Mouse (Mus musculus) MEL (cell line): ENCODE results near the gene Sema5a. TPM values are rescaled to one million over a fixed set of nuclear protein-coding genes. Genes with fewer than 3 reads are reported as not detected.

Experiments used
- DNase-seq: peaks from one replicate; pipeline ENCODE4 v3.0.0; 2011; ENCODE audit warnings: low read depth, low spot score
- H3K27ac ChIP-seq: 2 replicates; pipeline ENCODE4 v1.5.1; 2012; ENCODE audit warnings: low read depth, mild to moderate bottlenecking, control low read depth, low read length, moderate library complexity; ENCODE audit not compliant: control insufficient read depth
- H3K27me3 ChIP-seq, 2 experiments: fragments of 150-350 bp in 1 of 2; sonication (generic) in 1 of 2; 2 replicates each; pipeline ENCODE4 v1.6.1; 2012; ENCODE audit warnings: low read length in 2 of 2, mild to moderate bottlenecking in 2 of 2, improper control_type of control experiment in 1 of 2, moderate library complexity in 1 of 2; ENCODE audit not compliant: insufficient read depth in 2 of 2, control insufficient read depth in 1 of 2
- H3K36me3 ChIP-seq, 2 experiments: 2 replicates each; pipeline ENCODE4 v1.6.1; 2012 to 2014; ENCODE audit warnings: low read length in 2 of 2, improper control_type of control experiment in 1 of 2, inconsistent platforms in 1 of 2, mild to moderate bottlenecking in 1 of 2; ENCODE audit not compliant: insufficient read depth in 2 of 2, control insufficient read depth in 1 of 2
- H3K4me1 ChIP-seq, 2 experiments: fragments of 150-350 bp in 1 of 2; sonication (generic) in 1 of 2; 2 replicates each; pipeline ENCODE4 v1.6.1; 2012; ENCODE audit warnings: low read length in 2 of 2, improper control_type of control experiment in 1 of 2, mild to moderate bottlenecking in 1 of 2; ENCODE audit not compliant: insufficient read depth in 2 of 2, control insufficient read depth in 1 of 2
- H3K4me3 ChIP-seq, 2 experiments: fragments of 150-350 bp in 1 of 2; sonication (generic) in 1 of 2; 2 replicates each; pipeline ENCODE4 v1.5.1; 2012; ENCODE audit warnings: low read depth in 2 of 2, low read length in 2 of 2, mild to moderate bottlenecking in 2 of 2, moderate library complexity in 2 of 2, control low read depth in 1 of 2, improper control_type of control experiment in 1 of 2; ENCODE audit not compliant: control insufficient read depth in 1 of 2, insufficient read depth in 1 of 2
- H3K79me2 ChIP-seq: 2 replicates; pipeline ENCODE4 v1.6.1; 2012; ENCODE audit warnings: mild to moderate bottlenecking, low read length, moderate library complexity; ENCODE audit not compliant: control insufficient read depth, poor library complexity, insufficient read depth
- H3K9ac ChIP-seq: 2 replicates; pipeline ENCODE4 v1.6.1; 2012; ENCODE audit warnings: low read depth, mild to moderate bottlenecking, control low read depth, low read length, moderate library complexity; ENCODE audit not compliant: control insufficient read depth, poor library complexity, severe bottlenecking
- H3K9me3 ChIP-seq: fragments of 150-350 bp; sonication (generic); replicated peaks from 2 replicates; pipeline ENCODE4 v1.6.1; 2012; ENCODE audit warnings: mild to moderate bottlenecking, low read length, improper control_type of control experiment, moderate library complexity; ENCODE audit not compliant: insufficient read depth
- CHD1 ChIP-seq: IDR thresholded peaks from 2 replicates; pipeline ENCODE4 v1.6.1; 2012; ENCODE audit warnings: low read depth, mild to moderate bottlenecking, inconsistent platforms, low read length, improper control_type of control experiment
- CTCF ChIP-seq, 3 experiments: IDR thresholded peaks in 2 of 3; conservative IDR thresholded peaks in 1 of 3; 2 replicates each; pipeline ENCODE4 v1.5.1; 2011 to 2012; ENCODE audit warnings: low read length in 3 of 3, low read depth in 2 of 3, mild to moderate bottlenecking in 2 of 3, improper control_type of control experiment in 1 of 3, inconsistent platforms in 1 of 3, mixed read lengths in 1 of 3, moderate library complexity in 1 of 3; ENCODE audit not compliant: control insufficient read depth in 1 of 3, insufficient read depth in 1 of 3, poor library complexity in 1 of 3, severe bottlenecking in 1 of 3
- E2F4 ChIP-seq: IDR thresholded peaks from 2 replicates; pipeline ENCODE4 v1.6.1; 2011; ENCODE audit warnings: low read depth, low read length, improper control_type of control experiment, borderline replicate concordance
- ELF1 ChIP-seq: IDR thresholded peaks from 2 replicates; pipeline ENCODE4 v1.6.1; 2014; ENCODE audit warnings: low read depth, mild to moderate bottlenecking, inconsistent platforms, low read length, improper control_type of control experiment, moderate library complexity
- EP300 ChIP-seq, 2 experiments: IDR thresholded peaks; 2 replicates each; pipeline ENCODE4 v1.6.1; 2011; ENCODE audit warnings: improper control_type of control experiment in 2 of 2, low read length in 2 of 2, low read depth in 1 of 2, mild to moderate bottlenecking in 1 of 2
- GATA1 ChIP-seq: IDR thresholded peaks from 2 replicates; pipeline ENCODE4 v1.6.1; 2011; ENCODE audit warnings: low read depth, low read length, improper control_type of control experiment
- HCFC1 ChIP-seq: IDR thresholded peaks from 2 replicates; pipeline ENCODE4 v1.6.1; 2012; ENCODE audit warnings: low read depth, mild to moderate bottlenecking, inconsistent platforms, low read length, improper control_type of control experiment, moderate library complexity
- JUND ChIP-seq: IDR thresholded peaks from 2 replicates; pipeline ENCODE4 v1.6.1; 2011; ENCODE audit warnings: low read depth, mild to moderate bottlenecking, improper control_type of control experiment, low read length
- MEF2A ChIP-seq: IDR thresholded peaks from 2 replicates; pipeline ENCODE4 v1.6.1; 2014; ENCODE audit warnings: low read depth, mild to moderate bottlenecking, inconsistent platforms, low read length, improper control_type of control experiment; ENCODE audit not compliant: poor library complexity, insufficient replicate concordance, severe bottlenecking; ENCODE audit errors: extremely low read depth
- MXI1 ChIP-seq: IDR thresholded peaks from 2 replicates; pipeline ENCODE4 v1.6.1; 2011; ENCODE audit warnings: mild to moderate bottlenecking, low read depth, low read length, improper control_type of control experiment
- MYC ChIP-seq: IDR thresholded peaks from 2 replicates; pipeline ENCODE4 v1.6.1; 2011; ENCODE audit warnings: low read depth, mild to moderate bottlenecking, low read length, improper control_type of control experiment, moderate library complexity
- NELFE ChIP-seq: IDR thresholded peaks from 2 replicates; pipeline ENCODE4 v1.6.1; 2011; ENCODE audit warnings: low read depth, low read length, improper control_type of control experiment
- POLR2AphosphoS2 ChIP-seq: IDR thresholded peaks from 2 replicates; pipeline ENCODE4 v1.6.1; 2011; ENCODE audit warnings: low read length, improper control_type of control experiment
- POLR2AphosphoS5 ChIP-seq: IDR thresholded peaks from 2 replicates; pipeline ENCODE4 v1.6.1; 2012; ENCODE audit warnings: low read depth, borderline replicate concordance, mild to moderate bottlenecking, inconsistent platforms, low read length, moderate library complexity, mixed read lengths
- TAL1 ChIP-seq: IDR thresholded peaks from 2 replicates; pipeline ENCODE4 v1.6.1; 2012; ENCODE audit warnings: mild to moderate bottlenecking, inconsistent platforms, low read length, moderate library complexity, mixed read lengths
- TBP ChIP-seq: IDR thresholded peaks from 2 replicates; pipeline ENCODE4 v1.8.0; 2011; ENCODE audit warnings: low read depth, low read length, improper control_type of control experiment
- UBTF ChIP-seq: IDR thresholded peaks from 2 replicates; pipeline ENCODE4 v1.6.1; 2012; ENCODE audit warnings: low read depth, mild to moderate bottlenecking, inconsistent platforms, low read length, improper control_type of control experiment, moderate library complexity, borderline replicate concordance; ENCODE audit not compliant: insufficient read depth
- USF1 ChIP-seq: IDR thresholded peaks from 2 replicates; pipeline ENCODE4 v1.6.1; 2014; ENCODE audit warnings: low read depth, mild to moderate bottlenecking, inconsistent platforms, low read length, improper control_type of control experiment, moderate library complexity
- USF2 ChIP-seq, 2 experiments: IDR thresholded peaks; 2 replicates each; pipeline ENCODE4 v1.6.1; 2011 to 2012; ENCODE audit warnings: improper control_type of control experiment in 2 of 2, low read length in 2 of 2, borderline replicate concordance in 1 of 2, inconsistent platforms in 1 of 2, low read depth in 1 of 2, mild to moderate bottlenecking in 1 of 2; ENCODE audit not compliant: insufficient read depth in 1 of 2
- ZC3H11A ChIP-seq: IDR thresholded peaks from 2 replicates; pipeline ENCODE4 v1.6.1; 2012; ENCODE audit warnings: low read depth, mild to moderate bottlenecking, inconsistent platforms, low read length, improper control_type of control experiment
- ZKSCAN1 ChIP-seq: IDR thresholded peaks from 2 replicates; pipeline ENCODE4 v1.6.1; 2012; ENCODE audit warnings: low read depth, mild to moderate bottlenecking, inconsistent platforms, low read length, improper control_type of control experiment, moderate library complexity
- ZMIZ1 ChIP-seq: IDR thresholded peaks from 2 replicates; pipeline ENCODE4 v1.6.1; 2012; ENCODE audit warnings: low read depth, mild to moderate bottlenecking, inconsistent platforms, low read length, improper control_type of control experiment, moderate library complexity
- ZNF384 ChIP-seq: IDR thresholded peaks from 2 replicates; pipeline ENCODE4 v1.6.1; 2012; ENCODE audit warnings: low read depth, mild to moderate bottlenecking, inconsistent platforms, low read length, improper control_type of control experiment
- polyA plus RNA-seq, 2 experiments: library from polyadenylated mRNA; stranded (reverse) in 1 of 2; unstranded in 1 of 2; fragments of >175 nt in 1 of 2; fragments of >200 nt in 1 of 2; gene quantifications; 2 replicates each; pipeline versions ENCODE4 v1.2.1 to v1.2.4; 2012; ENCODE audit warnings: low replicate concordance in 2 of 2, low read depth in 1 of 2; ENCODE audit not compliant: insufficient read length in 2 of 2, insufficient read depth in 1 of 2, missing spikeins in 1 of 2
- total RNA-seq: library from RNA; depleted of rRNA; stranded (reverse); fragments of 300-350 nt; gene quantifications from 2 replicates; pipeline ENCODE4 v1.2.3, GENCODE M21; 2012

Gene Sema5a
- total and polyA plus RNA-seq, 3 experiments: not detected

DNA sequence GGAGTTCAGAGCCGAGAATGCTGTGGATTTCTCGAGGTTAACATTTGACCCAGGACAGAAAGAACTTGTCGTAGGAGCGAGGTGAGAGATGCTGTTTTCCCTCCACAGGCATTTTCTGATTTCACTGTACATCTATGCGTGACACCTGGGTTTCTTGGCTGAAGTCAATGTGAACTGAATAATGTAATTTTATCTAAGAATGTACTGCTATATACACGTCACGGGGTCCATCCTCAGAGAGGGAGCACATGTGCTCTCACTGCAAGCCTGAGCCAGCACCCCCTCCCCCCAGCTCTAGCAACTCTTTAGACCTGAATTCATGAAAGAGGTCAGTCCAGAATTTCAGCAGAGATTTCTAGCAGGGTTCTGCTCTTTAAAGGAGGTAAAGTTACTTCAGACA is 215.6 kb downstream of the Sema5a start:
- Histone ChIP-seq H3K9me3 (no peaks in the 10 kb centered on the region), H3K79me2 (no peaks in the 10 kb centered on the region), H3K4me1 (no peaks in the 10 kb centered on the region), H3K4me3 (no peak overlapping the region), H3K36me3 (no peaks in the 10 kb centered on the region), H3K27ac (no peak overlapping the region), H3K9ac (no peak overlapping the region), H3K27me3 (no peaks in the 10 kb centered on the region)
- DNase-seq: no peak
- no peak for TF ChIP-seq UBTF
- no peak for TF ChIP-seq GATA1

DNA sequence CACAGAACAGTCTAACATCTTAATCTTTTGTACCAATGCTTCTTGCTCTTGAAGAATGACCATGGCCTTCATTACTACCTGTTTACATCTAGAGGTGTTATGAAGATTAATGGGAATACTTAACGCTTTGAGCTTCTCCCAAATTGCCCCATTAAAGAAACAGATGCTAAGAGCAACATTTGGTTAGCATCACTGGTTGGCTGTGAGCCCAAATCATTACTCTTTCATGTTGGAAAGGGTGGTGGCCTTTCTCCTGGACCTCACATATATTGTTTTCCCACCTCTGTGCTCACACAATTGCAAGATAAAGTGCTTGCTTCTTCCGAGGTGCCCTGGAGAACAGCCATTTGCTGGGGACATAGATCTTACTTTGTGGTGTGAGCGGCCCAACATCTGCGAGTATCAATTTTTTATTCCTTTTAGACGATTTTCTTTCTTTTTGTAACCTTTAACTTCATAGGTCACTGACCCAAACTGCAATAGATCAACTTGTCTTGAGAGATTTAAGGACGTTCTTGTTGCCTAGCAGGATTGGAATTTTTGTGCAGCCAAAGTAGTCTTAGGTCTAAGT is 227.0 kb downstream of the Sema5a start:
- Histone ChIP-seq H3K27me3 (no peaks in the 10 kb centered on the region), H3K9ac (no peak overlapping the region)
- DNase-seq: no peak
- TF ChIP-seq MXI1 (no peak), MEF2A (no peak), MYC (no peak), ZNF384 (no peak), ZKSCAN1 (no peak), JUND (no peak), HCFC1 (no peak), EP300 (IDR thresholded peaks at IDR 0.05; ENCODE audit: low read depth in 1 of 2, low read length in 2 of 2) (no peak), CHD1 (no peak), NELFE (no peak)
- TF ChIP-seq, all 39 proteins: peak for 0
- no peak overlapping the region for H3K27ac ChIP-seq
- H3K9me3 ChIP-seq: no peaks in the 10 kb centered on the region
- no peak overlapping the region for H3K4me3 ChIP-seq
- no peaks in the 10 kb centered on the region for H3K4me1 ChIP-seq
- no peaks in the 10 kb centered on the region for H3K36me3 ChIP-seq
- no peaks in the 10 kb centered on the region for H3K79me2 ChIP-seq

- TF ChIP-seq TBP (no peak), USF2 (IDR thresholded peaks at IDR 0.05; ENCODE audit: borderline replicate concordance in 1 of 2, insufficient read depth in 1 of 2, low read depth in 1 of 2, low read length in 2 of 2) (no peak), POLR2AphosphoS5 (no peak), CTCF (IDR thresholded peaks at IDR 0.05 in 2 of 3, conservative IDR thresholded peaks at IDR 0.05 in 1 of 3; ENCODE audit: control insufficient read depth in 1 of 3, insufficient read depth in 1 of 3, low read depth in 2 of 3, low read length in 3 of 3, poor library complexity in 1 of 3, severe bottlenecking in 1 of 3) (no peak), ELF1 (no peak), NELFE (no peak), ZC3H11A (no peak), GATA1 (no peak), POLR2AphosphoS2 (no peak), TAL1 (no peak), MEF2A (no peak), ZMIZ1 (no peak), USF1 (no peak), E2F4 (no peak)
- Histone ChIP-seq H3K4me1 (no peaks in the 10 kb centered on the region), H3K27ac (no peak overlapping the region), H3K4me3 (no peak overlapping the region), H3K9ac (no peak overlapping the region), H3K27me3 (no peaks in the 10 kb centered on the region), H3K79me2 (no peaks in the 10 kb centered on the region), H3K36me3 (no peaks in the 10 kb centered on the region), H3K9me3 (no peaks in the 10 kb centered on the region)
- DNase-seq: no peak
Measured at GRCm38 (mm10) chr15:32480747-32481146, 236.1 kb downstream of the Sema5a start.
